8 mouse cellular contexts compared by ENCODE assay signal in the genomic region with DNA sequence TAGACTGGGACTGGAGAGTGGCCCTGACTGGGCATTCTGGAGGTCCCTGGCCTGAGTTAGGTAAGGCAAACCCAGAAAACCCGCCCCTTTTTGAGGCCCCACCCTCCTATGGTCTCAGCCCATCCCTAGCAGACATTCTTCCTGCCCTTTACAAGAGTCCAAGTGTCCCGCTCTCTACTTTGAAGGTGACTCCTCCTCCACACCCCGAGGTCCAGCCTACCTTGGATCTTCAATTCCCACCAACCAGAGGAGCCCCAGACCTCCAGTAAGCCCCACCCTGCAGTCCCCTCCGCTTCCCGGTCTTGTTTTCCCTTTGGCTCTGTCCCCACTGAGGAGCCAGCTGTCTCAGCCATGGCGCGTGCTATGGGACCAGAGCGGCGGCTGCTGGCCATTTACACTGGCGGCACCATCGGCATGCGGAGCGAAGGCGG. TPM values are rescaled to one million over a fixed set of nuclear protein-coding genes. Genes with fewer than 3 reads are reported as not detected.
DNase-seq lines count a peak whose midpoint lies in the region; ATAC-seq and TF ChIP-seq lines count a peak whose summit lies in the region.

Aspg (plus strand) TSS at position 139 of the 431 bp plus-strand sequence.

- no peaks in the 10 kb centered on the region for H3K9me3 ChIP-seq in heart, embryonic 11.5 days (replicated peaks; ENCODE audit: control insufficient read depth, low read length)
- H3K9me3 ChIP-seq in forebrain, postnatal 0 days (ENCODE audit: low read length), result no peaks in the 10 kb centered on the region
- H3K9me3 ChIP-seq in kidney, embryonic 14.5 days (ENCODE audit: control insufficient read depth, low read length), result no peaks in the 10 kb centered on the region
- no peaks in the 10 kb centered on the region for H3K9me3 ChIP-seq in midbrain, embryonic 16.5 days (replicated peaks; ENCODE audit: control insufficient read depth, low read length, poor library complexity, severe bottlenecking)

- H3K36me3 ChIP-seq in heart, embryonic 11.5 days (ENCODE audit: control insufficient read depth, insufficient read depth, low read length), result no peaks in the 10 kb centered on the region
- H3K36me3 ChIP-seq in forebrain, postnatal 0 days (ENCODE audit: insufficient read depth), result no peaks in the 10 kb centered on the region
- H3K36me3 ChIP-seq in kidney, embryonic 14.5 days (ENCODE audit: control insufficient read depth, insufficient read depth, low read length), result no peaks in the 10 kb centered on the region
- H3K36me3 ChIP-seq in midbrain, embryonic 16.5 days (ENCODE audit: control insufficient read depth, insufficient read depth, low read length), result no peaks in the 10 kb centered on the region

- H3K4me1 ChIP-seq in heart, embryonic 11.5 days (ENCODE audit: control insufficient read depth, insufficient read depth, low read length), result no peaks in the 10 kb centered on the region
- no peaks in the 10 kb centered on the region for H3K4me1 ChIP-seq in forebrain, postnatal 0 days (ENCODE audit: insufficient read depth)
- H3K4me1 ChIP-seq in kidney, embryonic 14.5 days (ENCODE audit: control insufficient read depth, insufficient read depth, low read length), result no peaks in the 10 kb centered on the region
- no peaks in the 10 kb centered on the region for H3K4me1 ChIP-seq in midbrain, embryonic 16.5 days (ENCODE audit: control insufficient read depth, insufficient read depth, low read length)

- peak within 1 kb of the TSS; percentile 32 for H3K4me3 ChIP-seq in heart, embryonic 11.5 days (ENCODE audit: low read depth, low read length)
- H3K4me3 ChIP-seq in forebrain, postnatal 0 days (ENCODE audit: low read depth, low read length), result no peak within 1 kb of the TSS
- peak within 1 kb of the TSS; percentile 24; the same call in 1 of the 2 replicates for H3K4me3 ChIP-seq in kidney, embryonic 14.5 days (ENCODE audit: low read length)
- H3K4me3 ChIP-seq in midbrain, embryonic 16.5 days (ENCODE audit: low read depth, low read length), result no peak within 1 kb of the TSS
- no peak within 1 kb of the TSS for H3K4me3 ChIP-seq in left cerebral cortex, adult 2 months

- H3K4me2 ChIP-seq in heart, embryonic 11.5 days, result peak within 1 kb of the TSS; percentile 62
- no peak within 1 kb of the TSS for H3K4me2 ChIP-seq in forebrain, postnatal 0 days (ENCODE audit: low read depth)
- peak within 1 kb of the TSS; percentile 44 for H3K4me2 ChIP-seq in kidney, embryonic 14.5 days (replicated peaks; ENCODE audit: low read depth, low read length)
- H3K4me2 ChIP-seq in midbrain, embryonic 16.5 days (ENCODE audit: low read length), result peak within 1 kb of the TSS; percentile 9; the same call in 1 of the 2 replicates

- no peak for TF ChIP-seq CTCF in forebrain, postnatal 0 days (IDR thresholded peaks at IDR 0.05; ENCODE audit: low read depth)
- TF ChIP-seq CTCF in left cerebral cortex, adult 2 months (IDR thresholded peaks at IDR 0.05), result no peak

- intact Hi-C loops in left cerebral cortex, adult 2 months (cut with DNase I), result no loop called here

- DNase-seq in heart, adult 9 months (ENCODE audit: low spot score in 2 of 2), result no peak
- DNase-seq in forebrain, postnatal 0 days, result no peak
- DNase-seq in ovary, adult 18-20 months (ENCODE audit: low spot score), result no peak
- DNase-seq in layer of hippocampus, adult 11-12 months (ENCODE audit: low spot score), result no peak
- DNase-seq in left cerebral cortex, adult 2 months (ENCODE audit: extremely low spot score in 1 of 2, low spot score in 2 of 2), result no peak

- H3K9ac ChIP-seq in heart, embryonic 11.5 days (ENCODE audit: low read depth, low read length), result no peak within 1 kb of the TSS
- no peak within 1 kb of the TSS for H3K9ac ChIP-seq in forebrain, postnatal 0 days
- no peak within 1 kb of the TSS; the same call in 1 of the 2 replicates for H3K9ac ChIP-seq in kidney, embryonic 14.5 days (ENCODE audit: low read depth, low read length)
- H3K9ac ChIP-seq in midbrain, embryonic 16.5 days (ENCODE audit: low read depth, low read length), result no peak within 1 kb of the TSS

- H3K27ac ChIP-seq in heart, embryonic 11.5 days (ENCODE audit: low read depth, low read length), result no peak within 1 kb of the TSS
- H3K27ac ChIP-seq in forebrain, postnatal 0 days (ENCODE audit: low read depth, low read length), result no peak within 1 kb of the TSS
- no peak within 1 kb of the TSS for H3K27ac ChIP-seq in kidney, embryonic 14.5 days (ENCODE audit: low read depth, low read length)
- H3K27ac ChIP-seq in midbrain, embryonic 16.5 days (ENCODE audit: low read length), result no peak within 1 kb of the TSS
- H3K27ac ChIP-seq in left cerebral cortex, adult 2 months, result no peak within 1 kb of the TSS

- 2% methylated on average over 14 of the region's 14 CpGs for WGBS in heart, embryonic 11.5 days (ENCODE audit: insufficient replicate concordance)
- 5% methylated on average over 14 of the region's 14 CpGs for WGBS in forebrain, postnatal 0 days
- WGBS in kidney, embryonic 14.5 days, result 3% methylated on average over 14 of the region's 14 CpGs
- 4% methylated on average over 14 of the region's 14 CpGs for WGBS in midbrain, embryonic 16.5 days

- peaks cover 22% of the 10 kb centered on the region for H3K27me3 ChIP-seq in heart, embryonic 11.5 days (ENCODE audit: control insufficient read depth, insufficient read depth, low read length)
- no peaks in the 10 kb centered on the region; the same call in 1 of the 2 replicates for H3K27me3 ChIP-seq in forebrain, postnatal 0 days (ENCODE audit: insufficient read depth, low read length)
- 0 out of 2 replicates have a peak, but pooled peaks cover 3% of the 10 kb centered on the region for H3K27me3 ChIP-seq in kidney, embryonic 14.5 days (ENCODE audit: control insufficient read depth, insufficient read depth, low read length)
- H3K27me3 ChIP-seq in midbrain, embryonic 16.5 days (ENCODE audit: control insufficient read depth, insufficient read depth, low read depth, low read length), result no peaks in the 10 kb centered on the region; the same call in none of the 2 replicates

- no peak; the same call in 1 of the 2 replicates for ATAC-seq in heart, embryonic 11.5 days (replicated peaks; ENCODE audit: insufficient number of reproducible peaks, low FRiP score, low TSS enrichment)
- ATAC-seq in forebrain, postnatal 0 days, result peak; percentile 34; the same call in 1 of the 2 replicates
- ATAC-seq in kidney, embryonic 14.5 days (ENCODE audit: low FRiP score, low TSS enrichment), result peak; percentile 63
- ATAC-seq in midbrain, embryonic 16.5 days, result no peak

RNA-seq across cellular contexts. Expression of gene Aspg, which starts in this region (rescaled TPM):
- polyA plus RNA-seq in heart, embryonic 11.5 days (2014; fragmentation: Nextera tagmentation; extraction: Ambion mirVana), result 0.56 and 1.4 TPM in 2 replicates
- 2.9 and 3.9 TPM in 2 replicates for total RNA-seq in forebrain, postnatal 0 days (2014; rRNA removed)
- polyA plus RNA-seq in forebrain, postnatal 0 days (2015; fragmentation: Nextera tagmentation; extraction: Ambion mirVana), result 0.52 and 1.3 TPM in 2 replicates
- 1.1 TPM in 2 replicates for polyA plus RNA-seq in kidney, embryonic 14.5 days (2014; fragmentation: Nextera tagmentation; extraction: Ambion mirVana)
- polyA plus RNA-seq in midbrain, embryonic 16.5 days (2015; fragmentation: Nextera tagmentation; extraction: Ambion mirVana), result 0.66 and 0.74 TPM in 2 replicates
- 1 to 10 TPM; 4.7 to 4.9 TPM for total RNA-seq in left cerebral cortex, adult 2 months (2021)

Comparison
In these comparisons a context has a peak if more than half of its experiments do, and no peak if none do; other contexts are left out.
1. ATAC-seq: peak in forebrain, postnatal 0 days (single experiment) and kidney, embryonic 14.5 days (single experiment); none in heart, embryonic 11.5 days (single experiment) and midbrain, embryonic 16.5 days (single experiment).
2. H3K4me3 ChIP-seq: peak in heart, embryonic 11.5 days (single experiment) and kidney, embryonic 14.5 days (single experiment); none in forebrain, postnatal 0 days (single experiment), midbrain, embryonic 16.5 days (single experiment) and left cerebral cortex, adult 2 months (single experiment).